Comparison of ENCODE assay signal across 8 mouse cellular contexts in genomic region chr2:166021642-166022041, GRCm38 (mm10). TPM values are rescaled to one million over a fixed set of nuclear protein-coding genes. Genes with fewer than 3 reads are reported as not detected.
A peak's percentile ranks its signal among the peaks of the same experiment; 100 is the strongest.
DNase-seq lines count a peak whose midpoint lies in the region; ATAC-seq and TF ChIP-seq lines count a peak whose summit lies in the region.
"Had no signal": no experiment of that assay in that cellular context is flagged by ENCODE, and none has a peak within 500 bp of the region (broad histone marks: within the 10 kb centered on the region; RNA-seq: fewer than 3 reads in every experiment).

No protein-coding gene starts in this region.

- DNase-seq in lung, embryonic 14.5 days: peak; percentile 74
- no peak for DNase-seq in lung, postnatal 0 days (ENCODE audit: low spot score)
- DNase-seq in embryo, embryonic 11 days: peak; percentile 86
- no peak for DNase-seq in thymus, postnatal 10 days (ENCODE audit: low spot score in 2 of 2)
- DNase-seq in left cerebral cortex, postnatal 36 days (ENCODE audit: low spot score in 2 of 2): no peak

- H3K9me3 ChIP-seq in lung, embryonic 14.5 days (ENCODE audit: low read depth, low read length): no peaks in the 10 kb centered on the region
- no peaks in the 10 kb centered on the region for H3K9me3 ChIP-seq in lung, postnatal 0 days (ENCODE audit: low read length)
- no peaks in the 10 kb centered on the region for H3K9me3 ChIP-seq in hindbrain, embryonic 16.5 days (ENCODE audit: control insufficient read depth, low read length)
- H3K9me3 ChIP-seq in neural tube, embryonic 12.5 days: no peaks in the 10 kb centered on the region
- H3K9me3 ChIP-seq: limb, embryonic 12.5 days had no signal

- H3K4me3 ChIP-seq in lung, embryonic 14.5 days (ENCODE audit: low read depth, low read length): no peak overlapping the region
- no peak overlapping the region for H3K4me3 ChIP-seq in lung, postnatal 0 days (ENCODE audit: low read depth, low read length)
- no peak overlapping the region for H3K4me3 ChIP-seq in hindbrain, embryonic 16.5 days (ENCODE audit: low read length)
- H3K4me3 ChIP-seq in neural tube, embryonic 12.5 days: no peak overlapping the region
- H3K4me3 ChIP-seq: limb, embryonic 12.5 days had no signal

- intact Hi-C loops in left cerebral cortex, postnatal 36 days (cut with DNase I): no loop called here

- no peak overlapping the region for H3K9ac ChIP-seq in lung, embryonic 14.5 days
- H3K9ac ChIP-seq in lung, postnatal 0 days (replicated peaks; ENCODE audit: low read depth): no peak overlapping the region
- H3K9ac ChIP-seq in hindbrain, embryonic 16.5 days (ENCODE audit: low read depth, low read length): no peak overlapping the region
- H3K9ac ChIP-seq in neural tube, embryonic 12.5 days: no peak overlapping the region
- H3K9ac ChIP-seq: limb, embryonic 12.5 days had no signal

- H3K27ac ChIP-seq in lung, embryonic 14.5 days (ENCODE audit: low read depth): no peak overlapping the region
- H3K27ac ChIP-seq in lung, postnatal 0 days (ENCODE audit: low read length): no peak overlapping the region
- peak overlapping the region; percentile 84 for H3K27ac ChIP-seq in hindbrain, embryonic 16.5 days (ENCODE audit: low read depth, low read length)
- H3K27ac ChIP-seq in neural tube, embryonic 12.5 days: no peak overlapping the region

- ATAC-seq in lung, embryonic 14.5 days (ENCODE audit: insufficient read depth): peak; percentile 68; the same call in 1 of the 2 replicates
- no peak for ATAC-seq in lung, postnatal 0 days
- ATAC-seq in hindbrain, embryonic 16.5 days: peak; percentile 43; the same call in 1 of the 2 replicates
- peak; percentile 85; the same call in 1 of the 2 replicates for ATAC-seq in neural tube, embryonic 12.5 days (ENCODE audit: low FRiP score, low read depth)

- TF ChIP-seq CTCF in lung, embryonic 14.5 days (IDR thresholded peaks at IDR 0.05; ENCODE audit: low read depth): no peak
- TF ChIP-seq CTCF in lung, postnatal 0 days (IDR thresholded peaks at IDR 0.05): no peak

- H3K4me2 ChIP-seq in lung, embryonic 14.5 days: no peak overlapping the region
- H3K4me2 ChIP-seq in lung, postnatal 0 days (replicated peaks; ENCODE audit: low read depth, low read length): no peak overlapping the region
- H3K4me2 ChIP-seq in hindbrain, embryonic 16.5 days (ENCODE audit: low read length): no peak overlapping the region
- 0 out of 2 replicates have a peak overlapping the region, but pooled peaks have one; percentile 17 for H3K4me2 ChIP-seq in neural tube, embryonic 12.5 days (replicated peaks)
- H3K4me2 ChIP-seq: limb, embryonic 12.5 days had no signal

- no peak for TF ChIP-seq EP300 in lung, postnatal 0 days (IDR thresholded peaks at IDR 0.05)

- H3K36me3 ChIP-seq in lung, embryonic 14.5 days (ENCODE audit: insufficient read depth): no peaks in the 10 kb centered on the region
- H3K36me3 ChIP-seq in lung, postnatal 0 days (ENCODE audit: insufficient read depth, low read length): no peaks in the 10 kb centered on the region
- no peaks in the 10 kb centered on the region for H3K36me3 ChIP-seq in hindbrain, embryonic 16.5 days (ENCODE audit: control insufficient read depth, insufficient read depth, low read length)
- no peaks in the 10 kb centered on the region for H3K36me3 ChIP-seq in neural tube, embryonic 12.5 days
- H3K36me3 ChIP-seq: limb, embryonic 12.5 days had no signal

- WGBS in lung, embryonic 14.5 days: 17% methylated on average over 3 of the region's 3 CpGs
- WGBS in lung, postnatal 0 days: 41% methylated on average over 3 of the region's 3 CpGs
- WGBS in hindbrain, embryonic 16.5 days: 14% methylated on average over 3 of the region's 3 CpGs
- WGBS in neural tube, embryonic 12.5 days: 23% methylated on average over 3 of the region's 3 CpGs

- peaks cover 19% of the 10 kb centered on the region for H3K4me1 ChIP-seq in lung, embryonic 14.5 days (ENCODE audit: insufficient read depth)
- H3K4me1 ChIP-seq in lung, postnatal 0 days (ENCODE audit: insufficient read depth, low read depth, low read length): peaks cover 4% of the 10 kb centered on the region; the same call in 1 of the 2 replicates
- H3K4me1 ChIP-seq in hindbrain, embryonic 16.5 days (ENCODE audit: control insufficient read depth, insufficient read depth, low read depth, low read length): peaks cover 22% of the 10 kb centered on the region
- peaks cover 22% of the 10 kb centered on the region for H3K4me1 ChIP-seq in neural tube, embryonic 12.5 days

- no peaks in the 10 kb centered on the region for H3K27me3 ChIP-seq in lung, embryonic 14.5 days (ENCODE audit: insufficient read depth, low read length)
- no peaks in the 10 kb centered on the region for H3K27me3 ChIP-seq in lung, postnatal 0 days (replicated peaks; ENCODE audit: insufficient read depth, low read length)
- H3K27me3 ChIP-seq in hindbrain, embryonic 16.5 days (replicated peaks; ENCODE audit: control insufficient read depth, insufficient read depth, low read length): no peaks in the 10 kb centered on the region
- H3K27me3 ChIP-seq in neural tube, embryonic 12.5 days (replicated peaks): no peaks in the 10 kb centered on the region
- H3K27me3 ChIP-seq: limb, embryonic 12.5 days had no signal

RNA-seq across cellular contexts. Expression of gene Ncoa3, which starts 29.2 kb away (rescaled TPM):
- 17.4 and 17.7 TPM in 2 replicates for polyA plus RNA-seq in lung, embryonic 14.5 days (2014; fragmentation: Nextera tagmentation; extraction: Ambion mirVana)
- polyA plus RNA-seq in lung, postnatal 0 days (2015; fragmentation: Nextera tagmentation; extraction: Ambion mirVana): 8.5 and 10.4 TPM in 2 replicates
- polyA plus RNA-seq in hindbrain, embryonic 16.5 days (2015; fragmentation: Nextera tagmentation; extraction: Ambion mirVana): 11.6 and 14.5 TPM in 2 replicates
- 14.4 and 15.4 TPM in 2 replicates for polyA plus RNA-seq in neural tube, embryonic 12.5 days (2016; fragmentation: Nextera tagmentation; extraction: Ambion mirVana)
- 10 to 100 TPM; 27.9 to 36.6 TPM for total RNA-seq in left cerebral cortex, postnatal 36 days (2021)

Comparison
In these comparisons a context has a peak if more than half of its experiments do, and no peak if none do; other contexts are left out.
1. DNase-seq: peak in lung, embryonic 14.5 days (single experiment) and embryo, embryonic 11 days (single experiment); none in lung, postnatal 0 days (single experiment), thymus, postnatal 10 days (0 of 2) and left cerebral cortex, postnatal 36 days (0 of 2).